Mouse (Mus musculus) embryonic fibroblast, embryonic 13.5 days (primary cell): ENCODE data around the gene Thrb.

Experiments
- CTCF ChIP-seq: IDR thresholded peaks from 2 replicates; pipeline ENCODE4 v1.5.1; 2011; ENCODE audit warnings: mild to moderate bottlenecking, control low read depth, low read length, moderate library complexity, borderline replicate concordance; ENCODE audit not compliant: insufficient read depth
- POLR2A ChIP-seq: IDR thresholded peaks from 2 replicates; pipeline ENCODE4 v1.6.1; 2011; ENCODE audit warnings: low read depth, mild to moderate bottlenecking, control low read depth, low read length, moderate library complexity

DNA sequence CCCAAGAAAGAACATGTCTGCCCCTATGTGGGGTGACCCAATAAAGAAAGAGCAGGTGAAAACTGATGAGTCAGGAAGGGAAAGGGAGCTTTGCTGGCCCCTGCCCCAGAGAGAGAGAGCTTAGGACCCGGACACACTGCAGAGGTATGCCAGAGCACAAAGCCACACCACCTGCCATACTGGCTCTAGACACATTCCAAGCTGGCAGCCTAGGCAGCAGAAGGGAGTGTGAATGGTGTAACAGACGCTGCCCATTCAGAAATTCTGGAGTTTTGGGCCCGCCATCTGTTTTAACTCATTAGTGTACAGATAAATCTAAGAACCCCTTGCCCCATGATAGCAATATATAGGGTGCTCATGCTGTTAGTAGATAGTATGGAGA, 240.3 kb downstream of the Thrb start:
- no peak for TF ChIP-seq CTCF
- TF ChIP-seq POLR2A = no peak
